Mouse (Mus musculus) macrophage (primary cell): Measurements from ENCODE around the gene 1700018F24Rik. TPM values are rescaled to one million over a fixed set of nuclear protein-coding genes. Genes with fewer than 3 reads are reported as not detected.
"Not testable (repeated sequence)": the region's sequence is repeated elsewhere in the genome, so short reads cannot be mapped to it uniquely, and the experiment has no call there.

Experiments
- H3K27ac ChIP-seq: fragments of 350-480 bp; formaldehyde crosslinking; 2 replicates; pipeline ENCODE4 v1.9.0; 2021
- H3K36me3 ChIP-seq: fragments of 350-480 bp; formaldehyde crosslinking; 2 replicates; pipeline ENCODE4 v1.9.0; 2021; ENCODE audit errors: inconsistent target
- H3K4me3 ChIP-seq: fragments of 350-480 bp; formaldehyde crosslinking; 2 replicates; pipeline ENCODE4 v1.9.0; 2021; ENCODE audit errors: inconsistent target
- H3K79me2 ChIP-seq: fragments of 350-480 bp; formaldehyde crosslinking; 2 replicates; pipeline ENCODE4 v1.9.0; 2021; ENCODE audit errors: inconsistent target
- WGBS: methylation state at CpG from one replicate; pipeline ENCODE4 v1.1.7; 2026; ENCODE audit warnings: inconsistent platforms; ENCODE audit not compliant: missing documents; 5-methylcytosine and 5-hydroxymethylcytosine counted together
- polyA plus RNA-seq: library from polyadenylated mRNA; stranded (reverse); fragments of 250-400 nt; gene quantifications from 3 replicates; pipeline ENCODE4 v1.2.4, GENCODE M21; 2018; ENCODE audit warnings: inconsistent platforms
- total RNA-seq, 78 experiments: library from RNA; depleted of rRNA; stranded (reverse); fragments of 250-400 nt; gene quantifications; 1 replicate in 9 of 78; 2 replicates in 24 of 78; 3 replicates in 43 of 78; 4 replicates in 2 of 78; pipeline ENCODE4 v1.2.4; 2018; ENCODE audit warnings: inconsistent platforms in 56 of 78

1700018F24Rik gene
- not detected for total RNA-seq (2018; cell fraction: chromatin; rRNA removed)
- total RNA-seq (2018; cell fraction: cytosol; rRNA removed), result not detected
- not detected for total RNA-seq (2018; cell fraction: nucleus; rRNA removed)
- not detected in 3 replicates for polyA plus RNA-seq

GRCm38 (mm10) chr5:145042690-145043089, at the start of gene 1700018F24Rik:
Gene 1700018F24Rik, plus strand, starts transcription at chr5:145042990.
- not testable (repeated sequence) for H3K79me2 ChIP-seq, H3K27ac ChIP-seq, H3K4me3 ChIP-seq, H3K36me3 ChIP-seq
- 19% methylated on average over 2 of the region's 3 CpGs for WGBS

- Histone ChIP-seq H3K27ac (no peak overlapping the region), H3K4me3 (no peak overlapping the region), H3K79me2 (no peaks in the 10 kb centered on the region), H3K36me3 (no peaks in the 10 kb centered on the region)
- 90% methylated on average over 2 of the region's 2 CpGs for WGBS
Observed at GRCm38 (mm10) chr5:144998491-144998890, 44.3 kb upstream of the 1700018F24Rik start.

- Histone ChIP-seq H3K4me3 (no peak overlapping the region), H3K36me3 (no peaks in the 10 kb centered on the region), H3K27ac (no peak overlapping the region), H3K79me2 (no peaks in the 10 kb centered on the region)
- 92% methylated on average over 3 of the region's 3 CpGs for WGBS
Observed at GRCm38 (mm10) chr5:145003362-145003761, 39.4 kb upstream of the 1700018F24Rik start.

- no peak overlapping the region for H3K4me3 ChIP-seq
- H3K27ac ChIP-seq, result no peak overlapping the region
- WGBS, result 89% methylated on average over 9 of the region's 9 CpGs
- H3K36me3 ChIP-seq, result no peaks in the 10 kb centered on the region
- H3K79me2 ChIP-seq, result no peaks in the 10 kb centered on the region
Observed at GRCm38 (mm10) chr5:145004495-145004894, 38.3 kb upstream of the 1700018F24Rik start.

GRCm38 (mm10) chr5:145005596-145005995, 37.2 kb upstream of the 1700018F24Rik start:
- 66% methylated on average over 6 of the region's 6 CpGs for WGBS
- Histone ChIP-seq H3K79me2 (no peaks in the 10 kb centered on the region), H3K27ac (no peak overlapping the region), H3K4me3 (no peak overlapping the region), H3K36me3 (no peaks in the 10 kb centered on the region)

- 91% methylated on average over 13 of the region's 15 CpGs for WGBS
- Histone ChIP-seq H3K79me2 (no peaks in the 10 kb centered on the region), H3K36me3 (no peaks in the 10 kb centered on the region), H3K27ac (no peak overlapping the region), H3K4me3 (no peak overlapping the region)
Observed at GRCm38 (mm10) chr5:145008878-145009659, 33.7 kb upstream of the 1700018F24Rik start.

GRCm38 (mm10) chr5:145014278-145014677, 28.5 kb upstream of the 1700018F24Rik start:
- no peak overlapping the region for H3K27ac ChIP-seq
- no peak overlapping the region for H3K4me3 ChIP-seq
- 88% methylated on average over 1 of the region's 1 CpGs for WGBS
- H3K36me3 ChIP-seq, result no peaks in the 10 kb centered on the region
- no peaks in the 10 kb centered on the region for H3K79me2 ChIP-seq

- not testable (repeated sequence) for H3K36me3 ChIP-seq, H3K4me3 ChIP-seq, H3K27ac ChIP-seq, H3K79me2 ChIP-seq
- no CpG with 5 or more reads among the region's 2 CpGs for WGBS
Observed at GRCm38 (mm10) chr5:145016761-145017160, 26.0 kb upstream of the 1700018F24Rik start.

GRCm38 (mm10) chr5:145020254-145020653, 22.5 kb upstream of the 1700018F24Rik start:
- H3K4me3 ChIP-seq, H3K36me3 ChIP-seq, H3K79me2 ChIP-seq, H3K27ac ChIP-seq: not testable (repeated sequence)
- WGBS, result 13% methylated on average over 1 of the region's 1 CpGs

GRCm38 (mm10) chr5:145020712-145021111, 22.1 kb upstream of the 1700018F24Rik start:
- H3K4me3 ChIP-seq, H3K27ac ChIP-seq, H3K79me2 ChIP-seq, H3K36me3 ChIP-seq: not testable (repeated sequence)
- WGBS, result 91% methylated on average over 1 of the region's 1 CpGs

GRCm38 (mm10) chr5:145030476-145030875, 12.3 kb upstream of the 1700018F24Rik start:
- 91% methylated on average over 1 of the region's 1 CpGs for WGBS
- not testable (repeated sequence) for H3K4me3 ChIP-seq, H3K36me3 ChIP-seq, H3K27ac ChIP-seq, H3K79me2 ChIP-seq

- WGBS, result 78% methylated on average over 2 of the region's 5 CpGs
- H3K36me3 ChIP-seq, H3K4me3 ChIP-seq, H3K27ac ChIP-seq, H3K79me2 ChIP-seq: not testable (repeated sequence)
Observed at GRCm38 (mm10) chr5:145032391-145032790, 10.4 kb upstream of the 1700018F24Rik start, which contains the start of gene Gm4871. Gene Gm4871, minus strand, starts transcription at chr5:145032754.

GRCm38 (mm10) chr5:145041628-145042027, 1.2 kb upstream of the 1700018F24Rik start:
- no peaks in the 10 kb centered on the region for H3K36me3 ChIP-seq
- 51% methylated on average over 4 of the region's 4 CpGs for WGBS

GRCm38 (mm10) chr5:145054187-145054586, 11.4 kb downstream of the 1700018F24Rik start:
- not testable (repeated sequence) for H3K36me3 ChIP-seq, H3K4me3 ChIP-seq, H3K79me2 ChIP-seq, H3K27ac ChIP-seq
- 90% methylated on average over 3 of the region's 3 CpGs for WGBS

More at GRCm38 (mm10) chr5:145041628-145042027, 1.2 kb upstream of the 1700018F24Rik start:
- no peak overlapping the region for H3K27ac ChIP-seq
- H3K79me2 ChIP-seq, result no peaks in the 10 kb centered on the region
- no peak overlapping the region for H3K4me3 ChIP-seq

GRCm38 (mm10) chr5:145057907-145058306, 15.1 kb downstream of the 1700018F24Rik start:
- Histone ChIP-seq H3K4me3 (no peak overlapping the region), H3K36me3 (no peaks in the 10 kb centered on the region), H3K27ac (no peak overlapping the region), H3K79me2 (no peaks in the 10 kb centered on the region)
- 94% methylated on average over 8 of the region's 8 CpGs for WGBS
